Mouse (Mus musculus) lung, postnatal 0 days (tissue): ENCODE results near the gene Enox1. TPM values are rescaled to one million over a fixed set of nuclear protein-coding genes. Genes with fewer than 3 reads are reported as not detected.

ENCODE experiments used
- ATAC-seq: fragments of 200-750 bp; cut with Nextera tagmentation; 2 replicates; pipeline ENCODE4 v1.8.0; 2017; ENCODE audit warnings: moderate library complexity
- DNase-seq: peaks from one replicate; pipeline ENCODE4 v3.0.0-alpha.2; 2016; ENCODE audit warnings: low spot score
- H3K27ac ChIP-seq: fragments of 300-500 bp; sonication (generic); 2 replicates; pipeline ENCODE4 v1.5.1; 2014; ENCODE audit warnings: antibody characterized with exemption, mild to moderate bottlenecking, low read length, mixed read lengths
- H3K27me3 ChIP-seq: fragments of 300-500 bp; sonication (generic); replicated peaks from 2 replicates; pipeline ENCODE4 v1.6.1; 2014; ENCODE audit warnings: low read length, mixed read lengths; ENCODE audit not compliant: insufficient read depth
- H3K36me3 ChIP-seq: fragments of 300-500 bp; sonication (generic); 2 replicates; pipeline ENCODE4 v1.6.1; 2014; ENCODE audit warnings: low read length, mixed read lengths; ENCODE audit not compliant: insufficient read depth
- H3K4me1 ChIP-seq: fragments of 300-500 bp; sonication (generic); 2 replicates; pipeline ENCODE4 v1.6.1; 2014; ENCODE audit warnings: antibody characterized with exemption, low read depth, low read length, mixed read lengths; ENCODE audit not compliant: insufficient read depth
- H3K4me2 ChIP-seq: fragments of 300-500 bp; sonication (generic); replicated peaks from 2 replicates; pipeline ENCODE4 v1.6.1; 2014; ENCODE audit warnings: low read depth, mild to moderate bottlenecking, low read length, moderate library complexity, mixed read lengths
- H3K4me3 ChIP-seq: fragments of 300-500 bp; sonication (generic); 2 replicates; pipeline ENCODE4 v1.5.1; 2014; ENCODE audit warnings: low read depth, low read length
- H3K9ac ChIP-seq: fragments of 300-500 bp; sonication (generic); replicated peaks from 2 replicates; pipeline ENCODE4 v1.6.1; 2014; ENCODE audit warnings: low read depth, mild to moderate bottlenecking
- H3K9me3 ChIP-seq: fragments of 300-500 bp; sonication (generic); 2 replicates; pipeline ENCODE4 v1.6.1; 2016; ENCODE audit warnings: low read length, mixed read lengths
- CTCF ChIP-seq: IDR thresholded peaks from 2 replicates; pipeline ENCODE4 v1.5.1; 2016; ENCODE audit warnings: antibody characterized with exemption, mild to moderate bottlenecking
- EP300 ChIP-seq: IDR thresholded peaks from 2 replicates; pipeline ENCODE4 v1.6.1; 2016; ENCODE audit warnings: antibody characterized with exemption, mild to moderate bottlenecking, control low read depth
- WGBS: fragments of 180-500 bp; shearing (Covaris S2); extraction: QIAGEN DNeasy Blood & Tissue Kit; methylation state at CpG from one replicate; pipeline ENCODE4 v1.1.7; 2014; 5-methylcytosine and 5-hydroxymethylcytosine counted together
- polyA plus RNA-seq: library from polyadenylated mRNA; unstranded; fragments of >200 nt; fragmentation: Nextera tagmentation; extraction: Ambion mirVana; gene quantifications from 2 replicates; pipeline ENCODE4 v1.2.1, GENCODE M21; 2015

Gene Enox1
- polyA plus RNA-seq, 1 experiment from 2014 or later: 1.5 TPM

DNA sequence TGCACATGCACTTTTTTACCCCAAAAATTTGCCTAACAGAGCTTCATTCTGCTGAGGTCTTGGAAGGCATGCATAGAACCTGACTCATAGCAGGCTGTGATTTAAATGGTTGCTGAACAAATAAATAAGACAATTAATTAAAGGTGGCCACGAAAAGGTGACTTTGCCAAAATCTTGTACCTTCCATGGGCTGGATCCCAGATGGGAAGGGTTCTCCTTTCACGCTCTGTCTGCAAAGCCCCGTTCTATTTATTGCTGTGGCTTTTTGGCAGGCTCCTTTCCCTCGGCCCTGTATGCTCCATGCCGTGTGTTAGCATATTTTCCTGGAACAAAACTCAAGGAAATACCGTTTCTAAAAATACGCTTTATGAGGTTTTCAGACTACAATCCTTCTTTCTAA is 300.3 kb downstream of the Enox1 start:
- Histone ChIP-seq H3K4me2 (no peak overlapping the region), H3K27me3 (no peaks in the 10 kb centered on the region), H3K36me3 (no peaks in the 10 kb centered on the region), H3K4me1 (no peaks in the 10 kb centered on the region), H3K9ac (no peak overlapping the region), H3K9me3 (no peaks in the 10 kb centered on the region), H3K27ac (no peak overlapping the region), H3K4me3 (no peak overlapping the region)
- ATAC-seq (no peak), DNase-seq (no peak)
- TF ChIP-seq CTCF: no peak
- no peak for TF ChIP-seq EP300
- WGBS: 29% methylated on average over 7 of the region's 7 CpGs

DNA sequence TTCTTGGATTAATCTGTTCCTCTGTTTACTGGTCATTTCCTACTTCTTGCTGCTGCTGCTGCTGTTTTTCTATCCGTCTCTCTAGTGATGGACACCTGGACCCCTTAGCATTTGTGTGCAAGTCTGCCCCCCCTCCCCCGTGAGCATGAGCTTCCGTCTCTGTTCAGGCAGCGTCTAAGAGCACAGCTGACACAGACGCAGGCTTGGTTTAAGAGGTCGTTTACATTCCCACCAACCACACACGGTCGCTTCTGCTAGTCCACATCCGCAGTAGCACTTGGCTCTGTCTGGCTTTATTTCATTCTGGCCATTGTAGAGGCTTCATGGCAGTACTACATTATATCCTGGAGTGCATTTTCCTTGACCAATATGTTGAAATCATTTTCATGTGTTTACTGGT is 301.7 kb downstream of the Enox1 start:
- H3K27me3 ChIP-seq: no peaks in the 10 kb centered on the region
- TF ChIP-seq CTCF (no peak), EP300 (no peak)
- WGBS: 8% methylated on average over 9 of the region's 9 CpGs
- H3K9ac ChIP-seq: no peak overlapping the region
- H3K4me2 ChIP-seq: 0 out of 2 replicates have a peak overlapping the region, but pooled peaks have one; percentile 22
- no peaks in the 10 kb centered on the region for H3K9me3 ChIP-seq
- no peak overlapping the region for H3K27ac ChIP-seq
- no peaks in the 10 kb centered on the region for H3K36me3 ChIP-seq
- H3K4me3 ChIP-seq: no peak overlapping the region
- H3K4me1 ChIP-seq: no peaks in the 10 kb centered on the region
- no peak for DNase-seq
- ATAC-seq: no peak

DNA sequence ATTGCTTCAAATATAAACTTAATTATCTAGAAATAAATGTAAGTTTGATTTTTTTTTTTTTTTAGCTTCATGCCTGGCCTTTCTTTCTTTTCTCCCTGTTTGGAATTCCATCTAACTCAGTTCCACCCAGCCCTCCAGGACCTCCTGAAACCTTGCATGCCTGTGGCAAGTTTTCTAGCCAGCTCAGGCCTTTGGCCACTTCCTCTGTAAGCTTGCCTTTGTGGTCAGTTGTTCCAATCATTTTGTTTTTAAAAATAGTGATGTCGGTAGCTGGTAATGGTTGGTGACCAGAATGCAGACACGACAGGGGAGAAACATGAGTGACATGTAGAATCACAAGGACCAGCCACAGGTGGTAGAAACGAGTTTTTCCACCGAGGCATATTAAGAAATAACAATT is 307.4 kb downstream of the Enox1 start:
- DNase-seq (no peak), ATAC-seq (no peak)
- no peaks in the 10 kb centered on the region for H3K9me3 ChIP-seq
- H3K4me3 ChIP-seq: no peak overlapping the region
- no peaks in the 10 kb centered on the region for H3K36me3 ChIP-seq
- H3K27me3 ChIP-seq: no peaks in the 10 kb centered on the region
- 73% methylated on average over 4 of the region's 4 CpGs for WGBS
- no peak for TF ChIP-seq EP300
- TF ChIP-seq CTCF: no peak
- H3K4me1 ChIP-seq: no peaks in the 10 kb centered on the region
- no peak overlapping the region for H3K27ac ChIP-seq
- no peak overlapping the region for H3K9ac ChIP-seq
- no peak overlapping the region for H3K4me2 ChIP-seq

DNA sequence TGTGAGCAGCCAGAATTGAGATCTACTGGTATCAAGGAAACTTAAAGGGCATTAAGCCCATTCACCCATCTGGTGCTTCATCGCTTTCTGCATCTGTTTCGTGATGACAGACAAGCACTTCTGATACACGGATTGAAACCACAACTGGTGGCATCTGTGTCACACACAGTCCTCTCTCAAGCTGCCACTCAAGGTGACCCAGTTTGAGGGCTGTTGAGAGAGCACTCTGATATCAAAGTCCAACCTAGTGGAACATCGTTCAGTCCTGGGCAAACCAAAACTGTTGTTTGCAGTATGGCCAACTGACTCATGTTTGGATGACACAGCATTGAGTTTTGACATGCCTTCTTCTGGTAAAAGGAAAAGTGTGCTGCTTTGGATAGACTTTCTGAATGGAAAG is 308.2 kb downstream of the Enox1 start:
- H3K27ac ChIP-seq: no peak overlapping the region
- no peak overlapping the region for H3K4me2 ChIP-seq
- TF ChIP-seq CTCF: no peak
- TF ChIP-seq EP300: no peak
- H3K9me3 ChIP-seq: no peaks in the 10 kb centered on the region
- H3K9ac ChIP-seq: no peak overlapping the region
- no peak overlapping the region for H3K4me3 ChIP-seq
- ATAC-seq (no peak), DNase-seq (no peak)
- H3K36me3 ChIP-seq: no peaks in the 10 kb centered on the region
- H3K27me3 ChIP-seq: no peaks in the 10 kb centered on the region
- WGBS: 77% methylated on average over 4 of the region's 4 CpGs
- no peaks in the 10 kb centered on the region for H3K4me1 ChIP-seq

DNA sequence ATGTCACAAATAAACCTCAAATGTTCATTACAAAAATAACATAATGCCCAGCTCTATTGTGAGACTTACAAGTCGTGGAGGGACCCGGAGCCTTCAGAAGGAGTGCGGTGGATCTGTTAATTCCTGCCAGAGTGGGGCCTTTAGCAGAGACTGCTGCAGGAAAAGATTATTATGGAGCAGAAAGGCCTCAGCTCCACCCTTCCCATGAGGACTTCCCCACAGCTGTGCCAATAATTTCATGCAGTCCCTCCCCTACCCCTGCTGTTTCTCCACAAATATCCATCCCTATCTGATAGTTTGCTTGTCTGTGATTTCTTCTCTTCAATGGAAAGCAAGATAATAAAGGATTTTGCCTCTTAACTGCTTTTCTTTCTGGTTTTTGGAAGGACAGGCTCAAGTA is 314.0 kb downstream of the Enox1 start:
- Histone ChIP-seq H3K4me1 (no peaks in the 10 kb centered on the region), H3K9ac (no peak overlapping the region), H3K4me3 (no peak overlapping the region), H3K36me3 (no peaks in the 10 kb centered on the region), H3K27ac (no peak overlapping the region), H3K4me2 (no peak overlapping the region), H3K9me3 (no peaks in the 10 kb centered on the region), H3K27me3 (no peaks in the 10 kb centered on the region)
- DNase-seq (no peak), ATAC-seq (no peak)
- no peak for TF ChIP-seq CTCF
- no peak for TF ChIP-seq EP300
- 70% methylated on average over 3 of the region's 3 CpGs for WGBS

DNA sequence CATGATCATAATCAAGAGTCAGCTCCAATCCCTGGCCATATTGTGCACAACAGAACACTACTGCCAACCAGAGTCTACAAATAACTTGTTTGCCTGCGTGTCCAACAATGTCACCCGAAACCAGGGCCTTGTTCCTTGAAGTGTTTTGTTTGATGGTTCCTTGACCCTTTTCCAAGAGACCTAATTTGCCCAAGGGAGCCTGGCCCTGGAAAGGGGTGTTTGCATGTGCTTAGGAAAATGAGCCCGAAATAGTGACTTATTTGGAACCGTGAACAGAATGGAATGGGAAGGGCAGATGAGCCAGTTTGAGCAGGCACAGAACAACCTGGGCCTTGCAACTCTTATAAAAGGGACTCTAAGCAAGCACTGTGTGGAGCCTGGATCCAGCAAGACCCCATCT is 316.9 kb downstream of the Enox1 start:
- Histone ChIP-seq H3K9me3 (no peaks in the 10 kb centered on the region), H3K36me3 (no peaks in the 10 kb centered on the region), H3K27me3 (no peaks in the 10 kb centered on the region), H3K27ac (no peak overlapping the region), H3K4me3 (no peak overlapping the region), H3K4me2 (no peak overlapping the region), H3K9ac (no peak overlapping the region), H3K4me1 (no peaks in the 10 kb centered on the region)
- DNase-seq: no peak
- no peak for TF ChIP-seq CTCF
- no peak for TF ChIP-seq EP300
- 72% methylated on average over 4 of the region's 4 CpGs for WGBS
- ATAC-seq: no peak

DNA sequence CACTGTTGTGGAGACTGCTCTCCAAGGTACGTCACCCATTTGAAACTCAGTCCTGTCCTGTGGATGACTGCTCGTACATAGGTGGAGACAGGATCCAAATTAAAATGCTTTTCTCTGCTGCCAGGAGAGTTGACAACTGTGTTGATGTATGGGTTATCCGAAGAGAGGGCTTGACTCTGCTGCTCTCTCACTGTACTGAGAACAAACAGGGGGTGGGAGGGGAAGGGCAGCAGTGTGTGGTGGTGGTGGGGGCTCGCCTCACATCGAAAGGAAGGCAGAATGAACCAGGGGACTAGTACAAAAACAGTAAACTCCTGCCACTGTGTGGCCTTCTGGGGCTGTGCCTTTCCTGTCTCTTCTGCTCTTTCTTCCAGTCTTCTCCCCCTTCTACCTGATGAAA is 317.5 kb downstream of the Enox1 start:
- DNase-seq (no peak), ATAC-seq (no peak)
- no peak overlapping the region for H3K4me3 ChIP-seq
- no peaks in the 10 kb centered on the region for H3K4me1 ChIP-seq
- 33% methylated on average over 5 of the region's 5 CpGs for WGBS
- H3K9ac ChIP-seq: no peak overlapping the region
- no peak overlapping the region for H3K4me2 ChIP-seq
- H3K36me3 ChIP-seq: no peaks in the 10 kb centered on the region
- H3K27me3 ChIP-seq: no peaks in the 10 kb centered on the region
- H3K27ac ChIP-seq: no peak overlapping the region
- H3K9me3 ChIP-seq: no peaks in the 10 kb centered on the region
- TF ChIP-seq CTCF (no peak), EP300 (no peak)
